Mouse (Mus musculus): ENCODE data around the gene Tmem26. TPM values are rescaled to one million over a fixed set of nuclear protein-coding genes. Genes with fewer than 3 reads are reported as not detected.

Gene Tmem26
- total RNA-seq (2023): 1 to 10 TPM in 1 of 2 experiments, under 1 TPM in 1; 0.47 to 1.6 TPM

GRCm38 (mm10) chr10:68723568-68724360 is at the start of gene Tmem26:
Gene Tmem26 (plus strand): TSS chr10:68723646.

Other genes with a start within 250 kb of the Tmem26 start
- gene Cabcoco1, start 181.8 kb upstream of the Tmem26 start, total RNA-seq (2023): 1 to 10 TPM; 1.1 to 1.2 TPM